Mouse (Mus musculus) granulocyte monocyte progenitor cell, adult 5-6 weeks (primary cell): ENCODE measurements around the gene Ccdc172. TPM values are rescaled to one million over a fixed set of nuclear protein-coding genes. Genes with fewer than 3 reads are reported as not detected.

Experiments used
- ATAC-seq: replicated peaks from 2 replicates; pipeline ENCODE4 v1.8.0; 2016; ENCODE audit warnings: mild to moderate bottlenecking, moderate TSS enrichment, inconsistent platforms; ENCODE audit not compliant: poor library complexity, severe bottlenecking
- total RNA-seq, 2 experiments: library from RNA; stranded (forward) in 1 of 2; stranded (reverse) in 1 of 2; fragments of 200-712, 200-1000 nt in 1 of 2; fragments of >200 nt in 1 of 2; fragmentation: Nextera tagmentation in 1 of 2; gene quantifications; 2 replicates each; pipeline ENCODE4 v1.2.3; 2014 to 2017

Ccdc172 gene
- total RNA-seq, 2 experiments from 2014 or later = not detected

DNA sequence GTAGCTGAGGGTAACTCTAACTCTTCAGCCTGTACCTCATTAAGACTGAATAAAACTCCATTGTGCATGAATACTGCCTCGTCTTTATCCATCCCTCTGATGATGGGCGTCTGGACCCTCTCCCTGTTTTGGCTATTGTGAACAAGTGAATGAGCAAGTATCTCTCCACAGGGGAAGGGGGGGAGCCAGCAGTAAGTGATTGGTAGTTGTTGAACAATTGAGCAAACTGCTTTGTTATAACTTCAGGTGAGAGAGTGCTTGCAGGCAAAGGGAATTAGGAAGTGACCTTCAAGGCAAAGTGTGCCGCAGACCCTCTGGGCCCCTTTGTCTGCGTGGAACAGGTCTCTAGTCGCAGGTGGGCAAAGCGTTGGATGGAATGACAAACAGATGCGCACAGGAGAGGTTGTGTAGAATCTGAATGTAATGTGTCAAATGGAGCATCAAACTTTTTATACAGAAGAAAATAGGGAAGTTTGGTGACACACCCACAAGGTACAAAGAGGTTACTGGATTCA lies 50.6 kb downstream of the Ccdc172 start:
- ATAC-seq = no peak

DNA sequence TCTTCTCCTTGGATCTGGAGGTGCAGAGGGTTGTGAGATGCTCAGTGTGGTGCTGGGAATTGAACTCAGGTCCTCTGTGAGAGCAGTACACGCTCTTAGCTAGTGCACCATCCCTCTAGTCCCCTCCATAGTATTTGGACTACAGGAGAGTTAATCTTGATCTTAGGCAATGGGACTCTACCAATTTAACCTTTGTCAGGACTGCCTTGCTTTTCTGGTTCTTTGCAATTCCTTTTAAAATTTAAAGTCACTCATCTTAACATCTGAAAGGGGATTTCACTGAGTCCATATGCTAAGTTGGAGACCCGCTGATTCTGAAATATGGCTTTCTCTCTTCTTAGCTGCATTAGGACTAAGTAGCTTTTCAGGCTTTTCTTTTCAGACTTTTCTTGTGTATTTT lies 59.8 kb downstream of the Ccdc172 start:
- no peak for ATAC-seq

DNA sequence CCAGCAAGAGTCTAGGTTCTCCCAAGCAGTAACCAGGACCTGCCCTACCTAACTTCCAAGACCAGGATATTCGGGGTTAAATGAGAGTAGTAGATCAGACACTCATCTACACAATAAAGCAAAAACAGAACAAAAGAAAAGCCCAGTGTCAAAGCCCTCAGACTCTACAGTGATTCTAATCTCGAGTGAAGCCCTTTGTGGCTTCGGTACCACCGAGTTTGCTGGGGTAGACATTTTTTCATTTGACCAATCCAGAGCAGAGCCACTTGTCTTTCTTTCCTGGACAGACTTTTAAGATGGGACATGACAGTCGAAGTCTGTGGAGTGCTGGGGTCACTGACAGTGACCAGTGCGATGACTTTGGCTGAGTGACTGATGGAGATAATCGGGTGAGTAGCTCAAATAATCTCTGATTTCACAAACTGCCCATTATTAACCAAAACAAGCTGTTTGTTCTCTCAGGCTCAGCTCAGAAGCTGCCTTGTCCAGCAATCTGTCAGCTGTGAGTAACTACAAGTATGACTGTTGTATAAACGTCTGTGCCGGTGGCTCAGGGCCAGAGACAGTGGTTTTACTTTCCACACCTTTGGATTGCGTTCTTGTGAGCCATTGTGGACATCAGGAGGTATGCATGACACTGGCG lies 60.8 kb downstream of the Ccdc172 start:
- ATAC-seq = no peak

DNA sequence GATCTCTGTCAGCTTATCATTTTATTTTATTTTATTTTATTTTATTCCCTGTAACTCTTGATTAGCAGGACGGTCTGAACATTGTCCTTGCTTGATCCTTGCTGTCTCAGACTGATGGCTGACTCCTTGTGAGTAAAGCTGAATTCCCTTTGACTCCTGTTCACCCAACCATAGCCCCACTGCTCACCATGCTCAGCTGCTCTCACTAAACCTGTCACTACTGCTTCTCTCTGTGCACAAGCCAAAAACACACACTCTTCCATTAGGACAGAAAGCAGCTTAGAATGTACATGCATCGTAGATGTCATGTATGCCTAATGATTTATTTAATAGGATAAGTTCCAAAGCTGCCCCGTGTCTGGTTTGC lies 61.3 kb downstream of the Ccdc172 start:
- ATAC-seq = no peak

DNA sequence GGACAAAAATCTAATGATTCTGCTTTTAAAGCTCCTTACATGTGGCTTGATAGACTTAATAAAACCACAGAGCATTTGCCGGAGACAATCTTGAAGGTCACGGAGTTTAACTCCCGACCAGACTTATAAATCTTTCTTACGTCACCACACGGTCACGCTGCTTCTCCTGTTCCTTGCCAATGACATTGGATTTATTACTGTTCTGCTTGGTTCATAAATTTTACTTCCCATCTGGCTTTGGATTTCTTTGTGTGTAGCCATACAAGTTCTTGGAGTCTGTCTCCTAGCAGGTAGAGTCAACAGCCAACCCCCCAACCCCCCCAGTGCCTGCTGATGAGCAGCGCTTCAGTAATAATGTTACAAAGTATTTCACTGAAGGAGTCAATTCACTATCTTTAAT lies 70.2 kb downstream of the Ccdc172 start:
- no peak for ATAC-seq

DNA sequence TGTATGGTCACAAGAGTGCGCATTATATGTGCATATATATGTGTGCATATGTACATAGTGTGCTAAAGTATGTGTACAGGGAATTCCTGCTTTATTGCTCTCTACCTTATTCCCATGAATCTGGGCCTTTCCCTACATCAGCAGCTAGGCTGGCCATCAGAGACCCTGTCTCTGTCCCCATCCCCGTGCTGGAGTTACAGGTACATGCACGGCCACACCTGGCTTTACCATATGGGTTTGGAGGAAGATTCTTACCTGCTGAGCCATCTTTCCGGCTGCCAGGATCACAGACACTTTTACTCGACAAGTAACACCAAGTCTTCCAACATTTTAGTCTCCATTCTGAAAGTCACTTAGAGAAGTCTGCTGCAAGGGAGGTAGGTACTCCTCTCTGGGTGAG lies 71.2 kb downstream of the Ccdc172 start:
- no peak for ATAC-seq

DNA sequence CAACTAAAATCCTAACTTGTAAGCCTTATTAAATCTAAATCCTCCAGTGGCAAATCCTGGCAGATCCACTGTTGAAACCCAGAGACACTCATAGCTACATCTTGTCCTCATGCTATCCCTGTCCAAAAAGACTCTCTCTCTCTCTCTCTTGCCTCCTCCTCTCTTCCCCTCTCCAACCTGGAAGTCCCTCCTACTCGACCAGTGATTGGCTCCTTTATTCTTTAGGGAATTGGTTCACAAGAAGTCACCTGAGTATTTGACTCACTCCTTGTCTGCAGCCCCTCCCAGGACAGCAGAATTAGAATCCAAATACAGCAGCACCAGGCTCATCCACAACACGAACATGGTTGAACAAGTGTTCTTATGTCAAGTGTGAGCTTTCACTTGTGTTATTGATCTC lies 74.3 kb downstream of the Ccdc172 start:
- no peak for ATAC-seq

DNA sequence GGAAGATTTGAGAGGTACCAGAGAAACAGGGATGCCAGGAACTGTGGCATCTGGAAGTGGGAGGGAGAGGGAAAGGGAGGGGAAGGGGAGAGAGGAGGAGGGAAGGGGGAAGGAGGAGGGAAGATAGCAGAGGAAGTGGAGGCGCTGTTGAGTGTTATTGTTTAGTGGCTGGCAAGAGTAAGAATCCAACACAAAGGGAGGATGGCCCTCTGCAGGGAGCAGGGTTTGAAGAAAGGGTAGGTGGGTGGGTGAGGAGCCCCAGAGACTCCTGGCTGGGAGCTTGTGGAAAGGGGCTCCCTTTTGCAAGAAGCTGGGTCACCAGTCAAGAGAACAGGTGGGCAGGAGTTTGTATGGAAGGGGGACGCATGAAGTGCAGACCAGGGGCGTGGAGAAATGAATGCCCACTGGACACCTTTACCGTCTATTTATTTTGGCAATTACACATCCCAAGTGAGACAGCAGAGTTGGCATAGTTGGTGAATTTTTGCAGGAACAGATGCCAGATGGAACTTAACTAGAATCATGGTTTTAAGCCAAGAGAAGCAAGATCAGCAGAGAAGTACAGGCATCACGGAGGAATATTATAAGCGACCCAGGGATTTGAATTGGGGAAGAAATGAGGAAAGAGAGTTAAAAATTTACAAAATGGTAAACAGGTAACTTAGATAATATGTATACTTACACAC lies 78.6 kb downstream of the Ccdc172 start:
- no peak for ATAC-seq

DNA sequence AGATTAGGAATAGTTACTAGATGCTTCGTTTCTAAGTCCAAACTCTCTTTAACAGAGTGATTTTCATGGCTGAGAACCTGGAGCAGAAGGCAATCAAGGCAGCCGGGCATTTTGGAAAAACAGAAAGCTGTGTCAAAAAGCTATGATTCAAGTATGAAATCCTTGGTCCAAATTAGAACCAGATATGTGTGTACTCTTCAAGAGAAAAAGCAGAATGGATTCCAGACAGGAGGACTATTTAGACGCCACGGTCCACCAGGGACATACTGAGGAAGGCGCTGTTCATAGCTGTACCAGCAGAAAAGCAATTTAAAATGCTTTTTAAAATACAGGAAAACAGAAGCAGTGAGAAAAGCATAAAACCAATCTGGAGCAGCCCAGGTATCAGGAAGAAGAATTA lies 88.6 kb downstream of the Ccdc172 start:
- no peak for ATAC-seq

Other genes with a start within 250 kb of the Ccdc172 start
- gene Gfra1, start 56.1 kb upstream of the Ccdc172 start, total RNA-seq (2014; fragmentation: Nextera tagmentation) = not detected in 2 replicates
- not detected in 2 replicates for gene Gfra1, start 56.1 kb upstream of the Ccdc172 start, total RNA-seq (2017)
- gene Pnlip, start 140.5 kb downstream of the Ccdc172 start, total RNA-seq (2014; fragmentation: Nextera tagmentation) = not detected in 2 replicates
- not detected in 2 replicates for gene Pnlip, start 140.5 kb downstream of the Ccdc172 start, total RNA-seq (2017)
- gene Pnliprp1, start 216.9 kb downstream of the Ccdc172 start, total RNA-seq (2014; fragmentation: Nextera tagmentation) = not detected in 2 replicates
- not detected in 2 replicates for gene Pnliprp1, start 216.9 kb downstream of the Ccdc172 start, total RNA-seq (2017)
- gene Pnliprp2, start 247.7 kb downstream of the Ccdc172 start, total RNA-seq (2014; fragmentation: Nextera tagmentation) = not detected in 2 replicates
- not detected in 2 replicates for gene Pnliprp2, start 247.7 kb downstream of the Ccdc172 start, total RNA-seq (2017)